Mouse (Mus musculus) megakaryocyte progenitor cell, adult 5-6 weeks (primary cell): ENCODE data around the gene Cep131. TPM values are rescaled to one million over a fixed set of nuclear protein-coding genes. Genes with fewer than 3 reads are reported as not detected.

ENCODE experiments used
- ATAC-seq: replicated peaks from 2 replicates; pipeline ENCODE4 v1.8.0; 2016; ENCODE audit warnings: mild to moderate bottlenecking, moderate TSS enrichment, inconsistent platforms; ENCODE audit not compliant: poor library complexity
- total RNA-seq, 2 experiments: library from RNA; stranded (forward) in 1 of 2; stranded (reverse) in 1 of 2; fragments of 157-497, 149-512 nt in 1 of 2; fragments of 200-1000 nt in 1 of 2; gene quantifications; 2 replicates each; pipeline versions ENCODE4 v1.2.3 to v1.2.4; 2015 to 2017

Cep131 gene
- total RNA-seq, 2 experiments from 2014 or later: 5.2 to 12.3 TPM

DNA sequence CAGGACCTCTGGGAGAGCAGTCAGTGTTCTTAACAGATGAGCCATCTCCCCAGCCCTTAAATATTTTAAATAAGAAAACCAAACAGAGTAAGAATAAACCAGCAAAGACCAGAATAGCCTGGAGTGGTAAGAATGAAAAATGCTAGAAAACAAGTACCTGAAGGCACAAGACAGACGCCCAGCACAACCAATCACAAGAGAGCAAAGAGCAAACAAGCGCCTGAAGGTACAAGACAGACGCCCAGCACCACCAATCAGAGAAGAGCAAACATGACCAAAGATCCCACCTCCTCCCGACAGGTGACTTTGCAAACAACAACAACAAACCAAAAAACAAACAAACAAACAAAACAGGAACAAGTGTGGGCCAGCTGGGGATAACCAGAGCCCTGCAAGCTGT lies 32.8 kb downstream of the Cep131 start:
- no peak for ATAC-seq

DNA sequence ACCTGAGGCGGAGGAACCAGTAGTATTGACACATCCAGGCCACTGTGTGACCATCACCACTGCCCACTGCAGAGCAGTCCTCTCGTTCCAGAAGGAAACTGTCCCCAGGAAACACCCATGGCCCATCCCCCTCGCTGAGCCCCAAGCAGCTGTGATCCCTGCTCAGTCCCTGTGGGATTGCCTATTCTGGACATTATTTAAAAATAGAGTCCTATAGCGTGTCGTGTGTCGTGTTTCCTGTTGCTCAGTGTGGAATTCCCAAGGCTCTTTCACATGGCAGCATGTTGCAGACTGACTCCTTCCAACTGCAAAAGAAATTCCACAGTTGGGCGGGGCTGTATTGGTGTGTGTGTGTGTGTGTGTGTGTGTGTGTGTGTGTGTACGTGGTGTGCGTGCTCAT lies 34.4 kb downstream of the Cep131 start:
- no peak for ATAC-seq

DNA sequence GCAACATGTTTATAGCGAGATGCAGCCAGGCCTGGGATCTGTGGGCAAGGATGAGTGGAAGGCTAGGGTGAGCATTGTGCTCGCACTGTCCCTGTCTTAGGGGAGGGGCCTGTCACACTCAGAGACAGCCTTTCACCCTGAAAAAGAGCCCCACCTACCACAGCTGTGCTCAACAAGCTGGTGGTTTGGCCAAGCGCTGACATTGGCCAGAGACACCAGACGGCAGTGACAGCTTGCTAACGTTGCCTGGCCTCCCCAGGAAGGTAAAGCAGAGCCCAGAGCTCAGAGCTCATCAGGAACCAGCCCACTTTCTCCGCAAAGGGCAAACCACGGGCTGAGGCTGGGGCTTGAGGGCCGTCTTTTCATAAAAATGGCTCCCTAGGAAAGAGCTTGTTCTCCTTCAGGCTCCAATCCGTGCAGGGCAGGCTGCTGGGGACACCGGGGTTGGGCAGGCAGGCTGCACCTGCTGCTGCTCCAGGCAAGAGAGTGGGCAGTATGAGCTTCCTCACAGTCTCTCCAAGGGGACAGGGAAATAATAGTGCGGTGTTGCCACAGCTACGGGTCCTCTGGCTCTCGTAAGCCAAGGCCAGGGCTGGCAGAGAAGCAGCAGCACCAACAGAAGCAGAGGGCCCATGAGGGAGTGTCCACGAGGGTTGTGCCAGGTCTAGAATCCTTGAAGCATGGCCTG lies 35.4 kb downstream of the Cep131 start:
- peak; percentile 45 for ATAC-seq

- no peak for ATAC-seq
Observed at GRCm38 (mm10) chr11:120049067-120049466, 37.6 kb downstream of the Cep131 start.

DNA sequence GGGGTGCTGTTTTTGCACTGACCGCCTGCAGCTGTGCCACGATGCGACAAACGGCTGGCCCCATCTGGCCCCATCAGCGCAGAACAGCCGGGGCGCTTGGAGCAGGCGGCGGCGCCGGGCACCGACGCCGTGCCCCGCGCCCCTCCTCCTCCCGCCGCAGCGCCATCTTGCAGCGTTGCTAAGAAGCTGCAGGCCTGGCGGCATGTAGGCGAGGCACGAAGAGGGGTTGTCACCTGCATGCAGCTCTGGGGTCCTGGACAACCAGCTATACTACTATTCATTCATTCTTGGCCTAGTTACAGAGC lies 38.4 kb downstream of the Cep131 start:
- peak; percentile 47 for ATAC-seq

DNA sequence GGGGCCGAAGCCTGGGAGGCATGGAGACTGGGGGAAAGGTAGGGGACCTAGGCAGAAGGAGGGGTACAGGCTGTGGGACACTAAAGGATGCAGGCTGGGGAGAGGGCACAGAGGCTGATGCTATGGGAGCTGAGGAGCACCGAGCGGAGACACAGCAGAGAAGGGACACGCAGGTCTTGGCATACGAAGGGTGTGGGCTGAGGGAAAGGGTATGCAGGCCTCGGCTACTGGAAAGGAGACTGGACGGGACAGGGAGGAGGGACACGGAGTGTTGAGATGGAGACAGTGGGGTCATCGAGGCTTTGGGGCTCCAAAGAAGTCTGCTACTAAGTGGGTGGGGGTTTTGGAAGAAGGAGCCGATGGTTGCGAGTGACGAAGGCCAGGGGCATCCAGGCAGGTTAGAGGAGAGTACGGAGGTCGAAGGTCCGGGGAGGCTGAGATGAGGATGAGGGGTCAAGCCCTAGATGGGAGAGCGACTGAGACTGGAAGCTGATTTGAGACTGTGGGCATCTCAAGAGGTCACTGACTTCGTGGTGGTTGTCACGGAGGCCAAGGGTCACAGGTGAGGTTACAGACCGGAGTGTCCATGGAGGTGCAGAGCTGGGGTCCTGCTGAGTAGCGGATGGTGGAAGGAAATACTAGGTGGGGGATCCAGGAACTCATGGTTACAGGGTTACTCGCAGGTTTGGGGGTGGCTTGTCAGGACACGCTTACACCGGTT lies 38.9 kb downstream of the Cep131 start:
- no peak for ATAC-seq

- no peak for ATAC-seq
Observed at GRCm38 (mm10) chr11:120046553-120047191, 40.0 kb downstream of the Cep131 start, which contains the start of gene Aatk. TSS of gene Aatk (minus strand) at chr11:120047167.

DNA sequence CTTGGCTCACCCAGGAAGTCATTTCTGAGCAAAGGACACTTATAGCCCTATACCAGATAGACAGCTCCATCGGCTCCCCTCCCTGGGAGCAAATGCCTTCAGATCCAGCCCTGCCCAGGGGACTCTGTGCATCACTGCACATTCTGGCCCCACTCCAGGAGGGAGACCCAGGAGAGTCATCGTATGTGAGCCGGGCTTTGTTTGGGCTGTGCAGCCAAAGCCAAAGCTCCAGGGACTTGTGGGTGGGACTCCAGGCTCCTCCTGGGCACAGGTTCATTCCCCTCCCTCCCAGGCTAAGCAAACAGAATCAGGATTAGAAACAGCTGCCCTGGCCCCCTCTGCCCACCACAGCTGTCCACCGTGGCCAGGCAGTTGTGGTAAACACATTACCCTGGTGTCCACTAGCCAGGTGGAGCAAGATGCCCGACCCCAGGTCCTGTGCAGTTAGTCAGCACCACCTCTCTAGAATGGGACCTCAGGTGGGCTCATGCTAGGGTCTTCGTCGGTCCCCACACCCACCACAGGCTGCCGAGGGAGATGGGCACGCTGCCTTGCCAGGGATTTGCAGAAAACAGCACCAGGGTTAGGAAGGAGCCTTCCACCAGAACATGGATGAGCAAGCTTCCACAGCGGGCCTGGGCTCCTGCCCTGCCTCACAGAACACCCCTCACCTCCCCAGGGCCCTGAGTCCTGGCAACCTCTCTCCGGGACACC lies 40.6 kb downstream of the Cep131 start:
- no peak for ATAC-seq

- ATAC-seq: no peak
Observed at GRCm38 (mm10) chr11:120045341-120045740, 41.3 kb downstream of the Cep131 start.

- peak; percentile 17; the same call in 1 of the 2 replicates for ATAC-seq
Observed at GRCm38 (mm10) chr11:120042141-120042838, 44.3 kb downstream of the Cep131 start.

- ATAC-seq: peak; percentile 72
Observed at GRCm38 (mm10) chr11:120041191-120042123, 45.2 kb downstream of the Cep131 start.

GRCm38 (mm10) chr11:120040440-120040839 lies 46.2 kb downstream of the Cep131 start:
- peak; percentile 56 for ATAC-seq

DNA sequence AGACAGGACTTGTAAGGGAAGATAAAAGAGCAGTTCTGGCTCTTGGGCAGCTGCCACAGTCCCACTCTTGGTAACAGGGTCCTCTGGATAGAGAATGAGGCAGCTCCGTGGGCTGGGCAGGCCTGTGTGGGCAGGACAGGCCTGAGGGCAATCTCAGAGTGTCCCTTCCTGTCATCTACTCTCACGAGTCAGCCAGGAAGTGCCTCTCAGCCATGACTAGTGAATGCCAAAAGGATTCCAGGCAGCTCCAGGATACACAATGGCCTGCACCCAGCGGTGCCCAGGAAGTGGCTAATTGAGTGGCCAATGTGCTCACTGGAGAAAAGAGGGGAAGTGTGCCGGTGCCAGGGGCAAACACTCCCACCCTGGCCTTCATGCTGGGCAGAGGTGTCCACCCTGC lies 47.0 kb downstream of the Cep131 start:
- ATAC-seq: no peak

DNA sequence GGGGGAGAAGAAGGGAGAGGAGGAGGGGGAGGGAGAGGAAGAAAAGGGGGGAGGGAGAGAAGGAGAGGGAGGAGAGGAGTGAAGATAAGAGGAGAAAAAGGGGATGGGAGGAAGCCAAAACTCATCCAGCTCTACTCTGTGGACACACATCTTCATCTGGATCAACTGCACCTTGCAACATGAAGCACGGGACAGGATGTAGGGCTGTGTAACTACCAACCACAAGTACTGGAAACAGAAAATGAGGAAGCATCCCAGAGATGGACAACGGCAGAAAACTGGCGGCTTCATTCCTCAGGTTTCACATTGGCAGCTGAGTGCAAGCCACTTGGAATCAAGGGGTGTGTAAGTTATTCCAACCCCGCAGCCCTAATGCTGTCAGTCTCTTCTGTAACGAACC lies 51.9 kb downstream of the Cep131 start:
- ATAC-seq: peak; percentile 83

DNA sequence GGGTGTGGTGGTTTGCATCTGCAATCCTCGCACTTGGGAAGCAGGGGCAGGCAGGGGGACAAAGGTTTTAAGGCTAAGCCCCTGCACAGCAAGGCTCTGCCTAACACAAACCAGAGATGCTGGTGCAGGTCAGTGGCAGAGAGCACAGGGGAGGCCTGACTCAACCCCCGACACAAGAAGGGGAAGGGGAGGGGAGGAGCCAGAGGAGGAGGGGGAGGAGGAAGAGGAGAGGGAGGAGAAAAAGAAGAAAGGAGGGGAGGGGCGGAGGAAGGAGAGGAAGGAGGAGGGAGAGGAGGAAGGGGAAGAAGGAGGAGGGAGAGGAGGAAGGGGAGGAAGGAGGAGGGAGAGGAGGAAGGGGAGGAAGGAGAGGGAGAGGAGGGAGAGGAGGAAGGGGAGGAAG lies 52.3 kb downstream of the Cep131 start:
- peak; percentile 25; the same call in 1 of the 2 replicates for ATAC-seq

- no peak for ATAC-seq
Observed at GRCm38 (mm10) chr11:120033473-120033872, 53.2 kb downstream of the Cep131 start.

DNA sequence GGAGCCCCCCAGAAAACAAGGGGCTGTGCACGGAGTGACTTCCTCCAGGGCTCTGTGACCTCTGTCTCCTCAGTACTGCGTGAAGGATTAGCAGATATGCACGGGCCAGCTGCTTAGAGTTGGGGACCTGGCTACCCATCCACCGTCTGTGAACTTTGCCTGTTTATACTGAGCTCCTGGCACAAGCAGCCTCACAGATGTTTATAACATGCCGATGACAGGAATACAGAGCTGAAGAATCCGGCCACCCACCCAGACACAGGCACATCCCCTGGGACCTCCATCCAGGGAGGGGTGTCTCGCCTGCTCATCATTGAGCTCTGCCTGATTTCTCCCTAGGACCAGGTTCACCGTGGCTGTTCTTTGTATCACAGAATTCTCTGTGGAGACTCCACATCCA lies 54.6 kb downstream of the Cep131 start:
- ATAC-seq: no peak

DNA sequence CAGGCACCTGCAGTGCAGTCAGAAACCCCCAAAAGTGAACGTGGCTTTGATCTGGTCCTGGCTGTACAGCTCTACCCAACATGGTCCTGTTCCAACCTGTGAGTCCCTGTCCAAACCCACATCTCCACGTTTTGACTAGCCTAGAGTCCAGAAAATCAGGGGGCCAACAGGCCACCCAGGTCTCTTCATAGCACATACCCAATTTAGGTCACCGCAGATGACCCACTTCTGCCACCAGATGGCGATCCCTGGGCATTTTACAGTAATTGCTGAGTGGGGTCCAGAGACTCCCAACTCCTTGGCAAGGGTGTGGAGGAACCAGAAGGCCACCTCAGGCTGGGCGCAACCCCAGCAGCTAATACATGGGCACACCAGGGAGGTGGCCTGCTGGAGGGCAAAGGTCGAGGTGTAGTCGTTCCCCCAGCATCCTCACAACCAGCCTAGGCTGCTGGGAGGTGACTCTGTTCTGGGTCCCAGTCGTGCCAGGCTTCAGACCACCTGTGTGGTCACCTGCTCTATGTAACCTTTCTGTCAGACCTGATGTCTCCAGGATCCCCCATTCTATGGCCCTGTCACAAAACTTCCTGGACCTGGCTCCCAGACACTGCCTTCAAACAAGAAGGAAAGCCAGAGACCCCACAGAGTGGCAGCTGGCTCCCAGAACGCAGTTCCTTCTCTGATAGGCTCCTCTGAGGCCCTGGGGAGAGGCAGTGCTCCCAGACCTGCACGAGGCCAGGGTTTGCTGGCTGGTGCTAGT lies 56.3 kb downstream of the Cep131 start:
- ATAC-seq: peak; percentile 49
